Mouse (Mus musculus) gastrocnemius, postnatal 36 days (tissue): ENCODE measurements around the gene Tagln2. TPM values are rescaled to one million over a fixed set of nuclear protein-coding genes. Genes with fewer than 3 reads are reported as not detected.

ENCODE experiments used
- total RNA-seq, 2 experiments: library from RNA; stranded (reverse); gene quantifications; 2 replicates each; pipeline ENCODE4 v1.2.3; 2021

Gene Tagln2
- total RNA-seq, 2 experiments from 2014 or later: 20.4 to 23.5 TPM

Other genes with a start within 250 kb of the Tagln2 start
- under 1 TPM; 0.51 to 0.72 TPM for gene Atp1a4, start 241.6 kb upstream of the Tagln2 start, total RNA-seq
- 1 to 10 TPM; 8.4 to 9.8 TPM for gene Igsf8, start 238.4 kb upstream of the Tagln2 start, total RNA-seq
- gene Atp1a2, start 202.0 kb upstream of the Tagln2 start, total RNA-seq: 1,000 to 10,000 TPM in 1 of 2 experiments, 100 to 1,000 TPM in 1; 930 to 1,020 TPM
- not detected for gene Kcnj9, start 170.7 kb upstream of the Tagln2 start, total RNA-seq
- gene Kcnj10, start 158.8 kb upstream of the Tagln2 start, total RNA-seq: not detected
- gene Pigm, start 123.5 kb upstream of the Tagln2 start, total RNA-seq: 1 to 10 TPM; 3.3 to 4.0 TPM
- under 1 TPM; 0.20 to 0.33 TPM for gene Slamf9, start 24.7 kb upstream of the Tagln2 start, total RNA-seq
- gene Igsf9, start 18.3 kb upstream of the Tagln2 start, total RNA-seq: under 1 TPM; 0.36 to 0.59 TPM
- gene Cfap45, start 20.8 kb downstream of the Tagln2 start, total RNA-seq: under 1 TPM in 1 of 2 experiments, not detected in 1; 0.33 TPM
- gene Vsig8, start 55.9 kb downstream of the Tagln2 start, total RNA-seq: not detected
- not detected for gene Slamf8, start 90.5 kb downstream of the Tagln2 start, total RNA-seq
- gene Fcrl6, start 102.5 kb downstream of the Tagln2 start, total RNA-seq: not detected
- gene Dusp23, start 132.9 kb downstream of the Tagln2 start, total RNA-seq: 10 to 100 TPM; 30.8 to 31.8 TPM
- under 1 TPM in 1 of 2 experiments, not detected in 1; 0.15 TPM for gene Crp, start 198.0 kb downstream of the Tagln2 start, total RNA-seq